In genomic region chr8:125389756-125390505, GRCm38 (mm10) we compare ENCODE assay signal across 9 mouse cellular contexts.
DNase-seq lines count a peak whose midpoint lies in the region; ATAC-seq and TF ChIP-seq lines count a peak whose summit lies in the region.
"Had no signal": no experiment of that assay in that cellular context is flagged by ENCODE, and none has a peak within 500 bp of the region (broad histone marks: within the 10 kb centered on the region; RNA-seq: fewer than 3 reads in every experiment).

No protein-coding gene starts in this region.

- H3K4me1 ChIP-seq in kidney, embryonic 14.5 days (ENCODE audit: control insufficient read depth, insufficient read depth, low read length), result peaks cover 16% of the 10 kb centered on the region
- H3K4me1 ChIP-seq in heart, adult 2 months (ENCODE audit: control insufficient read depth, insufficient read depth, low read length), result peaks cover 17% of the 10 kb centered on the region

- peak; percentile 69 for DNase-seq in kidney, adult 11 months
- DNase-seq in cerebellum, postnatal 14 days, result peak; percentile 100
- peak; percentile 77 to 82 for DNase-seq in heart, adult 2 months
- peak; percentile 57 to 78 for DNase-seq in kidney, adult 8-10 months
- DNase-seq in left cerebral cortex, postnatal 14 days (ENCODE audit: low spot score in 2 of 2), result peak; percentile 85 to 87
- peak; percentile 91 for DNase-seq in right cerebral cortex, postnatal 4 days

- H3K4me3 ChIP-seq in kidney, embryonic 14.5 days (ENCODE audit: low read length), result no peak overlapping the region
- H3K4me3 ChIP-seq in heart, adult 2 months, result no peak overlapping the region

- no peak overlapping the region for H3K4me2 ChIP-seq in kidney, embryonic 14.5 days (replicated peaks; ENCODE audit: low read depth, low read length)

- no peak for ATAC-seq in kidney, embryonic 14.5 days (ENCODE audit: low FRiP score, low TSS enrichment)
- no peak for ATAC-seq in megakaryocyte progenitor cell, adult 5-6 weeks (replicated peaks; ENCODE audit: poor library complexity)

- no peaks in the 10 kb centered on the region for H3K79me2 ChIP-seq in heart, adult 2 months (replicated peaks; ENCODE audit: control insufficient read depth, insufficient read depth, low read length)

- no peak for TF ChIP-seq CTCF in heart, adult 2 months (IDR thresholded peaks at IDR 0.05)

- H3K27me3 ChIP-seq in kidney, embryonic 14.5 days (ENCODE audit: control insufficient read depth, insufficient read depth, low read length), result no peaks in the 10 kb centered on the region
- no peaks in the 10 kb centered on the region for H3K27me3 ChIP-seq in heart, adult 2 months (ENCODE audit: control insufficient read depth, insufficient read depth, low read length)

- TF ChIP-seq EP300 in heart, adult 2 months (IDR thresholded peaks at IDR 0.05; ENCODE audit: insufficient read depth, low read depth, low read length), result no peak

- H3K9me3 ChIP-seq in kidney, embryonic 14.5 days (ENCODE audit: control insufficient read depth, low read length), result no peaks in the 10 kb centered on the region

- no peak for TF ChIP-seq POLR2A in heart, adult 2 months (IDR thresholded peaks at IDR 0.05; ENCODE audit: insufficient read depth, low read depth, low read length)

- intact Hi-C loops in heart, adult 2 months (cut with DNase I), result loop anchor here (2.0 to 5.0 kb wide), 2 partner anchors 55 to 98 kb away; no protein-coding TSS in a partner anchor
- intact Hi-C loops in left cerebral cortex, postnatal 14 days (cut with DNase I), result loop anchor here (10.0 kb wide), 1 partner anchor 175 kb away; the partner anchor contains the start of gene Sipa1l2

- H3K9ac ChIP-seq in kidney, embryonic 14.5 days (ENCODE audit: low read depth, low read length), result no peak overlapping the region
- no peak overlapping the region for H3K9ac ChIP-seq in heart, adult 2 months (ENCODE audit: low read depth, low read length)
- H3K9ac ChIP-seq: liver, embryonic 14.5 days had no signal

- WGBS in kidney, embryonic 14.5 days, result 78% methylated on average over 13 of the region's 13 CpGs
- WGBS in heart, adult 2 months, result 32% methylated on average over 13 of the region's 13 CpGs

- no peaks in the 10 kb centered on the region for H3K36me3 ChIP-seq in kidney, embryonic 14.5 days (ENCODE audit: control insufficient read depth, insufficient read depth, low read length)
- H3K36me3 ChIP-seq in heart, adult 2 months (ENCODE audit: control insufficient read depth, insufficient read depth, low read length), result no peaks in the 10 kb centered on the region

- H3K27ac ChIP-seq in kidney, embryonic 14.5 days (ENCODE audit: low read depth, low read length), result no peak overlapping the region
- peak overlapping the region; percentile 89 for H3K27ac ChIP-seq in heart, adult 2 months
- H3K27ac ChIP-seq: liver, embryonic 14.5 days had no signal
